Comparison of ENCODE assay signal across 29 mouse cellular contexts in genomic region chr13:23094386-23094785, GRCm38 (mm10). TPM values are rescaled to one million over a fixed set of nuclear protein-coding genes. Genes with fewer than 3 reads are reported as not detected.
DNase-seq lines count a peak whose midpoint lies in the region; ATAC-seq lines count a peak whose summit lies in the region.
"Had no signal": no experiment of that assay in that cellular context is flagged by ENCODE, and none has a peak within 500 bp of the region (broad histone marks: within the 10 kb centered on the region; RNA-seq: fewer than 3 reads in every experiment).

No protein-coding gene starts in this region.

- H3K9ac ChIP-seq in intestine, embryonic 14.5 days (ENCODE audit: low read length): no peak overlapping the region
- no peak overlapping the region for H3K9ac ChIP-seq in intestine, embryonic 16.5 days (ENCODE audit: low read depth, low read length)
- H3K9ac ChIP-seq: embryonic facial prominence, embryonic 13.5 days; embryonic facial prominence, embryonic 15.5 days; forebrain, embryonic 12.5 days had no signal

- no peaks in the 10 kb centered on the region for H3K36me3 ChIP-seq in intestine, embryonic 14.5 days (ENCODE audit: control insufficient read depth, insufficient read depth, low read length)
- H3K36me3 ChIP-seq in intestine, embryonic 16.5 days (ENCODE audit: control insufficient read depth, insufficient read depth, low read length): no peaks in the 10 kb centered on the region
- H3K36me3 ChIP-seq: embryonic facial prominence, embryonic 13.5 days; embryonic facial prominence, embryonic 15.5 days; forebrain, embryonic 10.5 days; forebrain, embryonic 12.5 days; G1E had no signal

- ATAC-seq in intestine, embryonic 14.5 days (replicated peaks; ENCODE audit: low FRiP score, low TSS enrichment, low read depth): peak; percentile 79; the same call in 1 of the 2 replicates
- ATAC-seq in intestine, embryonic 16.5 days: peak; percentile 92
- ATAC-seq: activated CD4-positive, CD25-positive, alpha-beta regulatory T cell, adult 4 months; forebrain, embryonic 14.5 days; forebrain, embryonic 16.5 days; Patski had no signal

- H3K4me3 ChIP-seq in intestine, embryonic 14.5 days (ENCODE audit: low read depth, low read length): no peak overlapping the region
- no peak overlapping the region for H3K4me3 ChIP-seq in intestine, embryonic 16.5 days (ENCODE audit: low read length)
- H3K4me3 ChIP-seq: embryonic facial prominence, embryonic 13.5 days; embryonic facial prominence, embryonic 15.5 days; erythroblast, embryonic 14.5 days; forebrain, embryonic 10.5 days; forebrain, embryonic 12.5 days had no signal

- H3K4me1 ChIP-seq in intestine, embryonic 14.5 days (replicated peaks; ENCODE audit: control insufficient read depth, insufficient read depth, low read length): no peaks in the 10 kb centered on the region
- no peaks in the 10 kb centered on the region for H3K4me1 ChIP-seq in intestine, embryonic 16.5 days (ENCODE audit: control insufficient read depth, insufficient read depth, low read length)
- H3K4me1 ChIP-seq: embryonic facial prominence, embryonic 13.5 days; embryonic facial prominence, embryonic 15.5 days; forebrain, embryonic 10.5 days; forebrain, embryonic 12.5 days had no signal

- 66% methylated on average over 4 of the region's 4 CpGs for WGBS in intestine, embryonic 14.5 days
- WGBS in intestine, embryonic 16.5 days: 59% methylated on average over 4 of the region's 4 CpGs
- 29% methylated on average over 4 of the region's 4 CpGs for WGBS in large intestine, adult 2 months

- no peak for DNase-seq in intestine, embryonic 14.5 days (ENCODE audit: low spot score)
- peak; percentile 50 for DNase-seq in large intestine, adult 2 months (ENCODE audit: low read depth, low spot score)
- no peak for DNase-seq in gastrocnemius, postnatal 10 days
- no peak for DNase-seq in kidney, postnatal 14 days
- DNase-seq: adrenal gland, adult 8-10 months; adrenal gland, postnatal 14 days; adrenal gland, postnatal 36 days; cerebellum, adult 11-12 months; cerebellum, adult 2 months; cerebellum, adult 9-10 months; cerebellum, postnatal 14 days; cerebellum, postnatal 36 days; embryo, embryonic 11 days had no signal

- no peaks in the 10 kb centered on the region for H3K27me3 ChIP-seq in intestine, embryonic 14.5 days (replicated peaks; ENCODE audit: control insufficient read depth, insufficient read depth, low read length)
- H3K27me3 ChIP-seq in intestine, embryonic 16.5 days (replicated peaks; ENCODE audit: control insufficient read depth, insufficient read depth, low read length): no peaks in the 10 kb centered on the region
- H3K27me3 ChIP-seq: CH12.LX; embryonic facial prominence, embryonic 13.5 days; embryonic facial prominence, embryonic 15.5 days; forebrain, embryonic 12.5 days; Patski had no signal

- no peak overlapping the region for H3K27ac ChIP-seq in intestine, embryonic 14.5 days (ENCODE audit: low read depth)
- no peak overlapping the region for H3K27ac ChIP-seq in intestine, embryonic 16.5 days (ENCODE audit: low read length)
- H3K27ac ChIP-seq: embryonic facial prominence, embryonic 13.5 days; embryonic facial prominence, embryonic 15.5 days; forebrain, embryonic 10.5 days; forebrain, embryonic 12.5 days had no signal

- H3K4me2 ChIP-seq in intestine, embryonic 14.5 days (ENCODE audit: low read length): no peak overlapping the region
- H3K4me2 ChIP-seq in intestine, embryonic 16.5 days (ENCODE audit: low read depth, low read length): no peak overlapping the region
- H3K4me2 ChIP-seq: embryonic facial prominence, embryonic 13.5 days; embryonic facial prominence, embryonic 15.5 days; forebrain, embryonic 12.5 days had no signal

- no peaks in the 10 kb centered on the region for H3K9me3 ChIP-seq in intestine, embryonic 14.5 days (ENCODE audit: control insufficient read depth, low read length)
- no peaks in the 10 kb centered on the region for H3K9me3 ChIP-seq in intestine, embryonic 16.5 days (ENCODE audit: control insufficient read depth, low read length)
- H3K9me3 ChIP-seq: embryonic facial prominence, embryonic 13.5 days; embryonic facial prominence, embryonic 15.5 days; forebrain, embryonic 10.5 days; forebrain, embryonic 12.5 days; G1E had no signal

RNA-seq across cellular contexts. Expression of gene Vmn1r217, which starts 23.6 kb away (rescaled TPM):
- not detected in 2 replicates for polyA plus RNA-seq in intestine, embryonic 14.5 days (2014; fragmentation: Nextera tagmentation; extraction: Ambion mirVana)
- not detected in 2 replicates for polyA plus RNA-seq in intestine, embryonic 16.5 days (2015; fragmentation: Nextera tagmentation; extraction: Ambion mirVana)
- not detected in 2 replicates for polyA plus RNA-seq in large intestine, adult 2 months (2012; rRNA removed)
- total RNA-seq in gastrocnemius, postnatal 10 days (2021): not detected
- total RNA-seq: adrenal gland, adult 18-20 months; adrenal gland, adult 8-10 months; adrenal gland, postnatal 14 days; adrenal gland, postnatal 36 days; CH12.LX; common myeloid progenitor, adult 5-6 weeks had no signal
- polyA plus RNA-seq: activated CD4-positive, CD25-positive, alpha-beta regulatory T cell, adult 4 months; C2C12; cerebellum, adult 2 months; embryonic facial prominence, embryonic 11.5 days; embryonic facial prominence, embryonic 13.5 days; embryonic facial prominence, embryonic 15.5 days; erythroblast, embryonic 14.5 days; forebrain, embryonic 10.5 days; forebrain, embryonic 12.5 days; forebrain, embryonic 14.5 days; forebrain, embryonic 16.5 days; G1E; Patski had no signal

RNA-seq across cellular contexts. Expression of gene Vmn1r215, which starts 26.6 kb away (rescaled TPM):
- polyA plus RNA-seq in intestine, embryonic 14.5 days (2014; fragmentation: Nextera tagmentation; extraction: Ambion mirVana): not detected in 2 replicates
- not detected in 2 replicates for polyA plus RNA-seq in intestine, embryonic 16.5 days (2015; fragmentation: Nextera tagmentation; extraction: Ambion mirVana)
- polyA plus RNA-seq in large intestine, adult 2 months (2012; rRNA removed): not detected in 2 replicates
- total RNA-seq in gastrocnemius, postnatal 10 days (2021): not detected
- total RNA-seq: adrenal gland, adult 18-20 months; adrenal gland, adult 8-10 months; adrenal gland, postnatal 14 days; adrenal gland, postnatal 36 days; CH12.LX; common myeloid progenitor, adult 5-6 weeks had no signal
- polyA plus RNA-seq: activated CD4-positive, CD25-positive, alpha-beta regulatory T cell, adult 4 months; C2C12; cerebellum, adult 2 months; embryonic facial prominence, embryonic 11.5 days; embryonic facial prominence, embryonic 13.5 days; embryonic facial prominence, embryonic 15.5 days; erythroblast, embryonic 14.5 days; forebrain, embryonic 10.5 days; forebrain, embryonic 12.5 days; forebrain, embryonic 14.5 days; forebrain, embryonic 16.5 days; G1E; Patski had no signal

RNA-seq across cellular contexts. Expression of gene Vmn1r218, which starts 38.6 kb away (rescaled TPM):
- polyA plus RNA-seq in intestine, embryonic 14.5 days (2014; fragmentation: Nextera tagmentation; extraction: Ambion mirVana): not detected in 2 replicates
- polyA plus RNA-seq in intestine, embryonic 16.5 days (2015; fragmentation: Nextera tagmentation; extraction: Ambion mirVana): not detected in 2 replicates
- polyA plus RNA-seq in large intestine, adult 2 months (2012; rRNA removed): not detected in 2 replicates
- not detected for total RNA-seq in gastrocnemius, postnatal 10 days (2021)
- total RNA-seq: adrenal gland, adult 18-20 months; adrenal gland, adult 8-10 months; adrenal gland, postnatal 14 days; adrenal gland, postnatal 36 days; CH12.LX; common myeloid progenitor, adult 5-6 weeks had no signal
- polyA plus RNA-seq: activated CD4-positive, CD25-positive, alpha-beta regulatory T cell, adult 4 months; C2C12; cerebellum, adult 2 months; embryonic facial prominence, embryonic 11.5 days; embryonic facial prominence, embryonic 13.5 days; erythroblast, embryonic 14.5 days; forebrain, embryonic 10.5 days; forebrain, embryonic 12.5 days; forebrain, embryonic 14.5 days; forebrain, embryonic 16.5 days; G1E; Patski had no signal
